Mouse (Mus musculus): Measurements from ENCODE around the gene Ifna2. TPM values are rescaled to one million over a fixed set of nuclear protein-coding genes. Genes with fewer than 3 reads are reported as not detected.
A peak's percentile ranks its signal among the peaks of the same experiment; 100 is the strongest.

Ifna2 gene
- not detected in 2 replicates for polyA plus RNA-seq (2014; fragmentation: Nextera tagmentation; extraction: Ambion mirVana)

GRCm38 (mm10) chr4:88683812-88684211 lies at the start of gene Ifna2:
Ifna2 (minus strand) TSS chr4:88683912.
- H3K4me3 ChIP-seq (ENCODE audit: low read depth, low read length), result no peak within 1 kb of the TSS
- H3K27ac ChIP-seq (ENCODE audit: low read depth, low read length), result no peak within 1 kb of the TSS
- ATAC-seq (replicated peaks; ENCODE audit: low FRiP score), result no peak
- no peaks in the 10 kb centered on the region for H3K27me3 ChIP-seq (replicated peaks; ENCODE audit: control insufficient read depth, insufficient read depth, low read length)
- H3K36me3 ChIP-seq (ENCODE audit: control insufficient read depth, insufficient read depth, low read length), result no peaks in the 10 kb centered on the region
- WGBS, result 93% methylated on average over 1 of the region's 1 CpGs
- DNase-seq (ENCODE audit: low spot score), result no peak
- H3K9me3 ChIP-seq (ENCODE audit: control insufficient read depth, low read length), result no peaks in the 10 kb centered on the region
- no peaks in the 10 kb centered on the region for H3K4me1 ChIP-seq (replicated peaks; ENCODE audit: control insufficient read depth, insufficient read depth, low read length)
- H3K4me2 ChIP-seq, result no peak within 1 kb of the TSS
- no peak within 1 kb of the TSS for H3K9ac ChIP-seq (ENCODE audit: low read depth, low read length)

GRCm38 (mm10) chr4:88727324-88727723 lies 43.6 kb upstream of the Ifna2 start:
- Histone ChIP-seq H3K4me2 (no peak overlapping the region), H3K9ac (ENCODE audit: low read depth, low read length) (no peak overlapping the region), H3K27me3 (replicated peaks; ENCODE audit: control insufficient read depth, insufficient read depth, low read length) (no peaks in the 10 kb centered on the region), H3K27ac (ENCODE audit: low read depth, low read length) (no peak overlapping the region), H3K36me3 (ENCODE audit: control insufficient read depth, insufficient read depth, low read length) (no peaks in the 10 kb centered on the region), H3K9me3 (ENCODE audit: control insufficient read depth, low read length) (no peaks in the 10 kb centered on the region), H3K4me1 (replicated peaks; ENCODE audit: control insufficient read depth, insufficient read depth, low read length) (no peaks in the 10 kb centered on the region), H3K4me3 (ENCODE audit: low read depth, low read length) (no peak overlapping the region)
- ATAC-seq (replicated peaks; ENCODE audit: low FRiP score) (peak; percentile 60), DNase-seq (ENCODE audit: low spot score) (no peak)
- 0% methylated on average over 1 of the region's 1 CpGs for WGBS

- Histone ChIP-seq H3K4me1 (replicated peaks; ENCODE audit: control insufficient read depth, insufficient read depth, low read length) (no peaks in the 10 kb centered on the region), H3K27me3 (replicated peaks; ENCODE audit: control insufficient read depth, insufficient read depth, low read length) (no peaks in the 10 kb centered on the region), H3K4me3 (ENCODE audit: low read depth, low read length) (no peak overlapping the region), H3K9me3 (ENCODE audit: control insufficient read depth, low read length) (no peaks in the 10 kb centered on the region), H3K27ac (ENCODE audit: low read depth, low read length) (no peak overlapping the region), H3K9ac (ENCODE audit: low read depth, low read length) (no peak overlapping the region), H3K4me2 (no peak overlapping the region), H3K36me3 (ENCODE audit: control insufficient read depth, insufficient read depth, low read length) (no peaks in the 10 kb centered on the region)
- ATAC-seq (replicated peaks; ENCODE audit: low FRiP score) (no peak), DNase-seq (ENCODE audit: low spot score) (no peak)
- WGBS, result 42% methylated on average over 6 of the region's 6 CpGs
Measured at GRCm38 (mm10) chr4:88726727-88727126, 43.0 kb upstream of the Ifna2 start.

- Histone ChIP-seq H3K4me3 (ENCODE audit: low read depth, low read length) (no peak overlapping the region), H3K9me3 (ENCODE audit: control insufficient read depth, low read length) (no peaks in the 10 kb centered on the region), H3K27me3 (replicated peaks; ENCODE audit: control insufficient read depth, insufficient read depth, low read length) (no peaks in the 10 kb centered on the region), H3K4me2 (no peak overlapping the region), H3K36me3 (ENCODE audit: control insufficient read depth, insufficient read depth, low read length) (peaks cover 13% of the 10 kb centered on the region; the same call in 1 of the 2 replicates), H3K27ac (ENCODE audit: low read depth, low read length) (no peak overlapping the region), H3K9ac (ENCODE audit: low read depth, low read length) (no peak overlapping the region), H3K4me1 (replicated peaks; ENCODE audit: control insufficient read depth, insufficient read depth, low read length) (peaks cover 20% of the 10 kb centered on the region)
- no peak for ATAC-seq (replicated peaks; ENCODE audit: low FRiP score)
- WGBS, result 64% methylated on average over 8 of the region's 8 CpGs
- DNase-seq (ENCODE audit: low spot score), result no peak
Measured at GRCm38 (mm10) chr4:88723497-88724090, 39.9 kb upstream of the Ifna2 start.

GRCm38 (mm10) chr4:88721791-88722721 lies 38.3 kb upstream of the Ifna2 start, which contains the start of the genes Gm26566 and Klhl9:
Gm26566 (plus strand) TSS chr4:88721805.
Klhl9 (minus strand) TSS chr4:88722465.
- Histone ChIP-seq H3K27me3 (replicated peaks; ENCODE audit: control insufficient read depth, insufficient read depth, low read length) (no peaks in the 10 kb centered on the region), H3K4me3 (ENCODE audit: low read depth, low read length) (peak within 1 kb of the TSS; percentile 90), H3K4me2 (peak within 1 kb of the TSS; percentile 73), H3K27ac (ENCODE audit: low read depth, low read length) (peak within 1 kb of the TSS; percentile 94), H3K9me3 (ENCODE audit: control insufficient read depth, low read length) (no peaks in the 10 kb centered on the region), H3K9ac (ENCODE audit: low read depth, low read length) (peak within 1 kb of the TSS; percentile 96), H3K36me3 (ENCODE audit: control insufficient read depth, insufficient read depth, low read length) (peaks cover 13% of the 10 kb centered on the region; the same call in 1 of the 2 replicates), H3K4me1 (replicated peaks; ENCODE audit: control insufficient read depth, insufficient read depth, low read length) (peaks cover 21% of the 10 kb centered on the region)
- DNase-seq (ENCODE audit: low spot score), result peak; percentile 93
- under 1% methylated on average over 79 of the region's 82 CpGs for whole genome bisulfite sequencing
- ATAC-seq (replicated peaks; ENCODE audit: low FRiP score), result peak; percentile 97

GRCm38 (mm10) chr4:88718715-88719114 lies 35.0 kb upstream of the Ifna2 start:
- no peak for DNase-seq (ENCODE audit: low spot score)
- peak overlapping the region; percentile 60 for H3K4me2 ChIP-seq
- H3K27ac ChIP-seq (ENCODE audit: low read depth, low read length), result no peak overlapping the region
- peak overlapping the region; percentile 28 for H3K4me3 ChIP-seq (ENCODE audit: low read depth, low read length)
- no peaks in the 10 kb centered on the region for H3K9me3 ChIP-seq (ENCODE audit: control insufficient read depth, low read length)
- peaks cover 25% of the 10 kb centered on the region for H3K36me3 ChIP-seq (ENCODE audit: control insufficient read depth, insufficient read depth, low read length)
- no peak for ATAC-seq (replicated peaks; ENCODE audit: low FRiP score)
- H3K9ac ChIP-seq (ENCODE audit: low read depth, low read length), result no peak overlapping the region
- H3K27me3 ChIP-seq (replicated peaks; ENCODE audit: control insufficient read depth, insufficient read depth, low read length), result no peaks in the 10 kb centered on the region
- peaks cover 21% of the 10 kb centered on the region for H3K4me1 ChIP-seq (replicated peaks; ENCODE audit: control insufficient read depth, insufficient read depth, low read length)
- WGBS, result 64% methylated on average over 1 of the region's 1 CpGs

GRCm38 (mm10) chr4:88715059-88715458 lies 31.3 kb upstream of the Ifna2 start:
- Histone ChIP-seq H3K9me3 (ENCODE audit: control insufficient read depth, low read length) (no peaks in the 10 kb centered on the region), H3K4me1 (replicated peaks; ENCODE audit: control insufficient read depth, insufficient read depth, low read length) (peaks cover 8% of the 10 kb centered on the region), H3K27ac (ENCODE audit: low read depth, low read length) (no peak overlapping the region), H3K4me3 (ENCODE audit: low read depth, low read length) (no peak overlapping the region), H3K9ac (ENCODE audit: low read depth, low read length) (no peak overlapping the region), H3K27me3 (replicated peaks; ENCODE audit: control insufficient read depth, insufficient read depth, low read length) (no peaks in the 10 kb centered on the region), H3K36me3 (ENCODE audit: control insufficient read depth, insufficient read depth, low read length) (peaks cover 14% of the 10 kb centered on the region), H3K4me2 (no peak overlapping the region)
- DNase-seq (ENCODE audit: low spot score) (no peak), ATAC-seq (replicated peaks; ENCODE audit: low FRiP score) (no peak)

GRCm38 (mm10) chr4:88714281-88714680 lies 30.6 kb upstream of the Ifna2 start:
- Histone ChIP-seq H3K27me3 (replicated peaks; ENCODE audit: control insufficient read depth, insufficient read depth, low read length) (no peaks in the 10 kb centered on the region), H3K4me1 (replicated peaks; ENCODE audit: control insufficient read depth, insufficient read depth, low read length) (peaks cover 6% of the 10 kb centered on the region), H3K9ac (ENCODE audit: low read depth, low read length) (no peak overlapping the region), H3K36me3 (ENCODE audit: control insufficient read depth, insufficient read depth, low read length) (peaks cover 12% of the 10 kb centered on the region), H3K4me3 (ENCODE audit: low read depth, low read length) (no peak overlapping the region), H3K9me3 (ENCODE audit: control insufficient read depth, low read length) (no peaks in the 10 kb centered on the region), H3K27ac (ENCODE audit: low read depth, low read length) (no peak overlapping the region), H3K4me2 (no peak overlapping the region)
- no peak for DNase-seq (ENCODE audit: low spot score)
- 77% methylated on average over 1 of the region's 1 CpGs for WGBS
- ATAC-seq (replicated peaks; ENCODE audit: low FRiP score), result no peak

Data from liver, embryonic 11.5 days (tissue).